Mouse (Mus musculus): Measurements from ENCODE around the gene Olfr1249.
"Not testable (repeated sequence)": the region's sequence is repeated elsewhere in the genome, so short reads cannot be mapped to it uniquely, and the experiment has no call there.

- TF ChIP-seq POLR2A (IDR thresholded peaks at IDR 0.05; ENCODE audit: low read depth, low read length); CTCF (IDR thresholded peaks at IDR 0.05; ENCODE audit: borderline replicate concordance, insufficient read depth, low read length): not testable (repeated sequence)
Observed at GRCm38 (mm10) chr2:89618145-89618544, 16.6 kb downstream of the Olfr1249 start, which contains the start of gene Olfr1248.

Measured in embryonic fibroblast, embryonic 13.5 days (primary cell).